Mouse (Mus musculus) embryonic facial prominence, embryonic 14.5 days (tissue): ENCODE results near the gene Syne4. TPM values are rescaled to one million over a fixed set of nuclear protein-coding genes. Genes with fewer than 3 reads are reported as not detected.

Source experiments
- ATAC-seq: fragments of 200-750 bp; cut with Nextera tagmentation; 2 replicates; pipeline ENCODE4 v1.8.0; 2017; ENCODE audit warnings: low read depth, moderate number of reproducible peaks, moderate TSS enrichment
- DNase-seq: peaks from one replicate; pipeline ENCODE4 v3.0.0-alpha.2; 2015; ENCODE audit warnings: low spot score
- H3K27ac ChIP-seq: fragments of 300-500 bp; sonication (generic); replicated peaks from 2 replicates; pipeline ENCODE4 v1.5.1; 2014; ENCODE audit warnings: low read depth, mild to moderate bottlenecking, low read length, moderate library complexity
- H3K27me3 ChIP-seq: fragments of 300-500 bp; sonication (generic); replicated peaks from 2 replicates; pipeline ENCODE4 v1.6.1; 2014; ENCODE audit warnings: low read length; ENCODE audit not compliant: control insufficient read depth, insufficient read depth
- H3K36me3 ChIP-seq: fragments of 300-500 bp; sonication (generic); 2 replicates; pipeline ENCODE4 v1.6.1; 2014; ENCODE audit warnings: low read length, mixed read lengths; ENCODE audit not compliant: control insufficient read depth, insufficient read depth
- H3K4me1 ChIP-seq: fragments of 300-500 bp; sonication (generic); 2 replicates; pipeline ENCODE4 v1.6.1; 2014; ENCODE audit warnings: antibody characterized with exemption, low read length; ENCODE audit not compliant: control insufficient read depth, insufficient read depth
- H3K4me2 ChIP-seq: fragments of 300-500 bp; sonication (generic); 2 replicates; pipeline ENCODE4 v1.6.1; 2014; ENCODE audit warnings: low read depth, mild to moderate bottlenecking, low read length, moderate library complexity, mixed read lengths
- H3K4me3 ChIP-seq: fragments of 300-500 bp; sonication (generic); 2 replicates; pipeline ENCODE4 v1.5.1; 2014; ENCODE audit warnings: low read depth, mild to moderate bottlenecking, low read length
- H3K9ac ChIP-seq: fragments of 300-500 bp; sonication (generic); 2 replicates; pipeline ENCODE4 v1.6.1; 2014; ENCODE audit warnings: low read depth, mild to moderate bottlenecking, low read length, moderate library complexity, mixed read lengths
- H3K9me3 ChIP-seq: fragments of 300-500 bp; sonication (generic); 2 replicates; pipeline ENCODE4 v1.6.1; 2016; ENCODE audit warnings: low read length; ENCODE audit not compliant: control insufficient read depth
- WGBS: fragments of 180-500 bp; shearing (Covaris S2); extraction: QIAGEN DNeasy Blood & Tissue Kit; methylation state at CpG from one replicate; pipeline ENCODE4 v1.1.7; 2014; 5-methylcytosine and 5-hydroxymethylcytosine counted together
- polyA plus RNA-seq: library from polyadenylated mRNA; unstranded; fragments of >200 nt; fragmentation: Nextera tagmentation; extraction: Ambion mirVana; gene quantifications from 2 replicates; pipeline ENCODE4 v1.2.1, GENCODE M21; 2014

The Syne4 gene
- polyA plus RNA-seq, 1 experiment from 2014 or later: 25.4 TPM

DNA sequence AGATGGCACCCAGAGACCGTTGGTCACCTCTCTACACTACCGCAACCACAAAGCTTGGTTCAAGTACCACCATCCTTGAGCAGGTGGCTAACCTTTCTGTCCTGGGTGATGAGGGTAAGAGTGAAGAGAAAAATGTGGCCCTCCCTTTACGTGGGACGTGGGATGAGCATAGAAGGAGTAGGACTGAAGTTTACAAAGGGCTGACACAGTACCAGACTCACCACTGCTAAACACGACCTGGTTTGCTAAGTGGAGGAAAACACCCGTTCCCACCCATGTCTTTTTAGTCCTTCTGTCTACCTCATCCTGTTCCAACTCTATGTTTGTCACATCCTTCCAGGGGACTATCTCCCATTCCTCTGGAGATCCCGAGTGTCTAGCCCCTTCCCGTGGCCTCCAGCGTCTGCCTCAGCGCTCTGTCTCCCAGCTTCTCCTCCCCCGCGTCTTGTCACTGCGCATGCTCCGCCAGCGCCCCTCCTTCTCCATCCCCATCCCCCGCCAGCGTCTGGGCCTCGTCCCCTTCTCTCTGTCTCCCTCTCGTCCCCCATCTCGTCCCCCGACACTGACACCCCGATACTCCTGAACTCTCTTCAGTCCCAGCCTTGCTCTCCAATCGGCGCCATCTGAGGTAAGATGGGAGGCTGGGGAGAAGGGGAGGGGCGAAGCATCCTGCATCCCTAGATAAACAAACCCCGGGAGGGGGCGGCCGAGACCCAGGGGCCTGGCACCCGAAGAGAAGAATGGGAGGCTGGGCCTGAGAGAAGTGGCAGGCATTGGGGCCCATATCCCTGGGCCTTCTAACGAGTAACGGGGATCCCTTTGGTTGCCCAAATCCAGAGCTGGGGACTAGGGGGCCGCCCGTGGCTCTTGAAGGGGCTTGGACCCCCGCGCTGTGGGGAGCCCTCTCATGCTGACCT, 23.1 kb upstream of the Syne4 start, which contains the start of gene Clip3:
Gene Clip3 (plus strand): TSS at position 514 of the 917 bp plus-strand sequence.
- H3K9ac ChIP-seq: peak within 1 kb of the TSS; percentile 76
- H3K4me2 ChIP-seq: peak within 1 kb of the TSS; percentile 74
- H3K27me3 ChIP-seq: no peaks in the 10 kb centered on the region
- H3K4me1 ChIP-seq: peaks cover 5% of the 10 kb centered on the region
- peaks cover 31% of the 10 kb centered on the region for H3K36me3 ChIP-seq
- H3K4me3 ChIP-seq: peak within 1 kb of the TSS; percentile 61
- peak; percentile 86 for ATAC-seq
- DNase-seq: peak; percentile 89
- no peaks in the 10 kb centered on the region for H3K9me3 ChIP-seq
- H3K27ac ChIP-seq: peak within 1 kb of the TSS; percentile 45
- 6% methylated on average over 31 of the region's 35 CpGs for WGBS

DNA sequence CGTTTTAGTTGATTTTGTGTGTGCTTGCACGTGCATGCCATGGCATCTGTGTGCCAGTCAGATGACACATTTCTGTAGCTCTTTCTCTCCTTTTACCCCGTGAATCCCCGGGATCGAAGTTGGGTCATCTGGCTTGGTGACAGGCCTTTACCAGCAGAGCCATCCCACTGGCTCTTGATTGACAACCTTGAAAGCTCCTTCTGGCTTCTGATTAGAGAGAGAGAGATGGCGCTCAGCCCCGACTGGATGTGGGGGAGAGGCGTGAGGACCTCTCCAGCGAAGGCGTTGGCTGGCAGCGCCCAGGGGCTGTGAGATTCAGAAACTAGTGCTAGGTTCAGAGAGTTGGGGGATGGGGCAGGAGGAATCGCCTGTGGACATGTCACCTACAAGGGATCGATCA, 20.8 kb upstream of the Syne4 start:
- Histone ChIP-seq H3K36me3 (peaks cover 54% of the 10 kb centered on the region), H3K27me3 (no peaks in the 10 kb centered on the region), H3K9me3 (no peaks in the 10 kb centered on the region), H3K9ac (no peak overlapping the region), H3K4me3 (no peak overlapping the region), H3K27ac (no peak overlapping the region), H3K4me2 (no peak overlapping the region), H3K4me1 (peaks cover 5% of the 10 kb centered on the region)
- WGBS: 83% methylated on average over 13 of the region's 13 CpGs
- DNase-seq: no peak
- ATAC-seq: no peak

DNA sequence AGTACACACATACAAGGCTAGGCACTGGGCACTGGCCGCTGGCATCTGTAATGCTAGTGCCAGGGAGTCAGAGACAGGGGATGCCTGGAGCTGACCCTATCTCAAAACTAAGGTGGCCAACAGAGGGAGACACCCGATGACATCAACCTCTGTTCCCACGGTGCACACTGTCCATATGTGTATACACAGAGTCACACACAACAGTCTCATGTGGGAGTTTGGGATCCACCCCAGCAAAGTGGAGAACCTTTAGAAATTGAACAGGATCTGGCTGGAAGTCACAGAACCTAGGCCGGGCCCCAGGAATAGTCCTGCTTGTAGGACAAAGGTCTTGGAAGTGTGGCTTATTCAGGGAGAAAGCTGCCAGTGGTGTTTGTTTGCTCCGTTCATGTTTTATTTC, 20.3 kb upstream of the Syne4 start:
- WGBS: 89% methylated on average over 5 of the region's 5 CpGs
- Histone ChIP-seq H3K9ac (no peak overlapping the region), H3K27ac (no peak overlapping the region), H3K9me3 (no peaks in the 10 kb centered on the region), H3K4me3 (no peak overlapping the region), H3K4me2 (no peak overlapping the region), H3K36me3 (peaks cover 59% of the 10 kb centered on the region), H3K27me3 (no peaks in the 10 kb centered on the region), H3K4me1 (peaks cover 5% of the 10 kb centered on the region)
- ATAC-seq: no peak
- no peak for DNase-seq

DNA sequence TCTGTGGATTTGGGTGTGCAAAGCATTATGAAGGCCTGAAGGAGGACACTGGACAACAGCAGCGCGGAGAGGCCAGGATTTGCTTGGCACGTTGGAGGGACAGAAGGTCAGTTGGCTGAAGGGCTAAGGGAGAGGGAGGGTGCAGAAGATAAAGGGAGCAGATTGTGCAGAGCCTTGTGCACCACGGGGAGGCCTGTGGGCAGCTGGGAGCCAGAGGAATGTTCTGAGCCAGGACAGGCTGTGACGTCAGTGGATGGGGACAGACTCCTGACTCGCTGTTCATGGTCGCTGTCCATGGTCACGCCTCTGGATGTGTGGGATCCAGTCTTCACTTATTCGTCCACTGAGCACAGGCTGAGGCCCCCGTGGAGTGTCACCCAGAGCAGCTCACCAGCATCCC, 19.5 kb upstream of the Syne4 start:
- H3K4me1 ChIP-seq: peaks cover 5% of the 10 kb centered on the region
- H3K9ac ChIP-seq: no peak overlapping the region
- no peaks in the 10 kb centered on the region for H3K9me3 ChIP-seq
- DNase-seq: peak; percentile 32
- ATAC-seq: no peak
- 59% methylated on average over 10 of the region's 10 CpGs for WGBS
- H3K36me3 ChIP-seq: peaks cover 67% of the 10 kb centered on the region
- H3K27ac ChIP-seq: no peak overlapping the region
- no peaks in the 10 kb centered on the region for H3K27me3 ChIP-seq
- H3K4me3 ChIP-seq: no peak overlapping the region
- H3K4me2 ChIP-seq: no peak overlapping the region

DNA sequence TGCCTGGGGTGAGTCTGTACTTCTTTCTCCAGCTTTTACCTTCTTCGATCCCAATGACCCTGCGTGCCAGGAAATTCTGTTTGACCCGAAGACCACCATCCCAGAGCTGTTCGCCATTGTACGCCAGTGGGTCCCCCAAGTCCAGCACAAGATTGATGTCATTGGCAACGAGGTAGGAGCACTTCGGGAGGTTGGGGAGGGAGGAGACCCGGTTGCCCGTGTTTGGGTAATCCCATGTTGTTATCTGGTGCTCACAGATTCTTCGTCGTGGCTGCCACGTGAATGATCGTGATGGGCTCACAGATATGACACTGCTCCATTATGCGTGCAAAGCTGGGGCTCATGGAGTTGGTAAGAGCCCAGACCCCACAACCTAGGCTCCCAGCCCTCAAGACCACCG, 17.8 kb upstream of the Syne4 start:
- H3K27me3 ChIP-seq: no peaks in the 10 kb centered on the region
- no peaks in the 10 kb centered on the region; the same call in 1 of the 2 replicates for H3K4me1 ChIP-seq
- no peak for DNase-seq
- H3K4me2 ChIP-seq: no peak overlapping the region
- H3K4me3 ChIP-seq: no peak overlapping the region
- peaks cover 78% of the 10 kb centered on the region for H3K36me3 ChIP-seq
- H3K27ac ChIP-seq: no peak overlapping the region
- no peaks in the 10 kb centered on the region for H3K9me3 ChIP-seq
- no peak overlapping the region for H3K9ac ChIP-seq
- no peak for ATAC-seq
- 92% methylated on average over 15 of the region's 15 CpGs for WGBS

GRCm38 (mm10) chr7:30297266-30297665, 17.3 kb upstream of the Syne4 start:
- 85% methylated on average over 16 of the region's 16 CpGs for WGBS
- Histone ChIP-seq H3K9ac (no peak overlapping the region), H3K4me1 (no peaks in the 10 kb centered on the region; the same call in 1 of the 2 replicates), H3K4me2 (no peak overlapping the region), H3K27ac (no peak overlapping the region), H3K9me3 (no peaks in the 10 kb centered on the region), H3K36me3 (peaks cover 82% of the 10 kb centered on the region), H3K27me3 (no peaks in the 10 kb centered on the region), H3K4me3 (no peak overlapping the region)
- DNase-seq: no peak
- ATAC-seq: no peak

DNA sequence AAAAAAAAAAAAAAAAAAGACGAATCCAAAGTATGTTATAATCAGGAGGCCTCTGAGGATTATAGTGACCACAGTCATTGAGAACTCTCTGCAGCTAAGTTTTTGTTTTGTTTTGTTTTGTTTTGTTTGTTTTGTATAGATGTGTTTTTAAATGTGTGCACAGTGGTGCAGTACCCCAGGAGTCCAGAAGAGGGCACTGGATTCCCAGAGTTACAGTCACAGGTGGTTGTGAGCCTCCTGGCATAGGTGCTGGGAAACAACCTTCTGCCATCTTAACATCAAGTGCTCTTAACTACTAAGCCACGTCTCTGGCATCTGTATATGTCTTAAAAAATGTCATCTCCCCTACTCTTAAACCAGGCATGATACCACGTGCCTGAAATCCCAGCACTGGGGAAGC, 13.7 kb upstream of the Syne4 start:
- Histone ChIP-seq H3K4me2 (no peak overlapping the region), H3K36me3 (peaks cover 86% of the 10 kb centered on the region), H3K4me3 (no peak overlapping the region), H3K27ac (no peak overlapping the region), H3K27me3 (no peaks in the 10 kb centered on the region), H3K9ac (no peak overlapping the region), H3K9me3 (no peaks in the 10 kb centered on the region), H3K4me1 (no peaks in the 10 kb centered on the region)
- no peak for DNase-seq
- no peak for ATAC-seq
- 46% methylated on average over 3 of the region's 3 CpGs for WGBS

DNA sequence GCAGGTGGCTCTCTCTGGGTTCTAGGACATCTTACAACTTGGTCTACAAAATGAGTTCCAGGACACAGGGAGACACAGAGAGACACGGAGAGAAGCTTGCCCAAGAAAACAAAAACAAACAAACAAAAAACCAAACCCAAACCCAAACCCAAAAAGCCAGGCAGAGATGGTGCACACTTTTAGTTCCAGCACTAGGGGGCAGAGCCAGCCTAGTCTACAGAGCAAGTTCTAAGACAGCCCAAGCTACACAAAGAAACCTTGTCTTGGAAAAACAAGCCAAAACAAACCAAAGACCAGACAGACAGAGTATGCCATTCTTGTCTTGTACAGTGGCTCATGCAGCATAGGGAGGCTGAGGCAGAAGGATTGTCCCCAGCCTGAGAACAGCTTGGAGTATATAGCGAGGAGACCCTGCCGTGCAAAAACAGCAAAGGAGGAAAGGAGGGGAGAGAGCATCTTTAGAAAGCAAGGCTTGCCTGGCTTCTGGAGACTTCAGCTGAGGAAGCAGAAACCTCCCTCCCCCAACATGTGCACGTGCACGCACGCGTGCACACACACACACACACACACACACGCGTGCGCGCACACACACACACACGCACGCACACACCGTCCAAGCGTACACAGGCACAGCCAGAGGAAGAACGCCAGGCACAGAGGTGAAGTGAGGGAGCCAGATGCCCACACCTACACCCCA, 8.4 kb upstream of the Syne4 start:
- Histone ChIP-seq H3K4me2 (no peak overlapping the region), H3K4me3 (no peak overlapping the region), H3K4me1 (peaks cover 10% of the 10 kb centered on the region; the same call in 1 of the 2 replicates), H3K27ac (no peak overlapping the region), H3K9ac (no peak overlapping the region), H3K27me3 (no peaks in the 10 kb centered on the region), H3K36me3 (peaks cover 54% of the 10 kb centered on the region), H3K9me3 (no peaks in the 10 kb centered on the region)
- 91% methylated on average over 15 of the region's 16 CpGs for WGBS
- ATAC-seq (no peak), DNase-seq (no peak)
